ENCODE assay signal across 16 mouse cellular contexts in genomic region chr1:23966226-23966625, GRCm38 (mm10). TPM values are rescaled to one million over a fixed set of nuclear protein-coding genes. Genes with fewer than 3 reads are reported as not detected.
DNase-seq lines count a peak whose midpoint lies in the region; ATAC-seq and TF ChIP-seq lines count a peak whose summit lies in the region.
"Had no signal": no experiment of that assay in that cellular context is flagged by ENCODE, and none has a peak within 500 bp of the region (broad histone marks: within the 10 kb centered on the region; RNA-seq: fewer than 3 reads in every experiment).

No protein-coding gene starts in this region.

- intact Hi-C loops in left cerebral cortex, postnatal 10 days (cut with DNase I) = no loop called here

- TF ChIP-seq EP300 in heart, postnatal 0 days (IDR thresholded peaks at IDR 0.05; ENCODE audit: low read depth) = no peak
- no peak for TF ChIP-seq EP300 in stomach, postnatal 0 days (optimal IDR thresholded peaks at IDR 0.05)

- no peak overlapping the region for H3K4me2 ChIP-seq in heart, postnatal 0 days (ENCODE audit: low read depth, low read length)
- H3K4me2 ChIP-seq in liver, embryonic 12.5 days = no peak overlapping the region
- no peak overlapping the region for H3K4me2 ChIP-seq in stomach, postnatal 0 days (replicated peaks; ENCODE audit: low read depth)
- H3K4me2 ChIP-seq: limb, embryonic 13.5 days; neural tube, embryonic 12.5 days had no signal

- H3K9me3 ChIP-seq in heart, postnatal 0 days (replicated peaks; ENCODE audit: control insufficient read depth, low read length) = no peaks in the 10 kb centered on the region
- H3K9me3 ChIP-seq in liver, embryonic 12.5 days (replicated peaks) = no peaks in the 10 kb centered on the region
- 0 out of 2 replicates have a peak, but pooled peaks cover 2% of the 10 kb centered on the region for H3K9me3 ChIP-seq in stomach, postnatal 0 days (ENCODE audit: control insufficient read depth, low read length)
- H3K9me3 ChIP-seq: G1E; limb, embryonic 13.5 days had no signal

- no peak for TF ChIP-seq CTCF in heart, postnatal 0 days (IDR thresholded peaks at IDR 0.05; ENCODE audit: low read depth)
- no peak for TF ChIP-seq CTCF in bone marrow, adult 2 months (IDR thresholded peaks at IDR 0.05; ENCODE audit: control insufficient read depth, insufficient read depth, low read length)
- TF ChIP-seq CTCF in stomach, postnatal 0 days (IDR thresholded peaks at IDR 0.05; ENCODE audit: low read depth) = no peak

- 17% methylated on average over 1 of the region's 1 CpGs for WGBS in heart, postnatal 0 days
- 67% methylated on average over 1 of the region's 1 CpGs for WGBS in bone marrow, adult 2 months
- WGBS in liver, embryonic 12.5 days (ENCODE audit: insufficient replicate concordance) = 24% methylated on average over 1 of the region's 1 CpGs
- WGBS in stomach, postnatal 0 days = 59% methylated on average over 1 of the region's 1 CpGs

- H3K36me3 ChIP-seq in heart, postnatal 0 days (replicated peaks; ENCODE audit: control insufficient read depth, insufficient read depth, low read length) = no peaks in the 10 kb centered on the region
- no peaks in the 10 kb centered on the region for H3K36me3 ChIP-seq in liver, embryonic 12.5 days
- H3K36me3 ChIP-seq in stomach, postnatal 0 days (ENCODE audit: control insufficient read depth, insufficient read depth, low read length) = no peaks in the 10 kb centered on the region
- H3K36me3 ChIP-seq: G1E; limb, embryonic 13.5 days; neural tube, embryonic 12.5 days had no signal

- no peak overlapping the region for H3K9ac ChIP-seq in heart, postnatal 0 days (replicated peaks; ENCODE audit: low read depth, low read length)
- H3K9ac ChIP-seq in liver, embryonic 12.5 days = no peak overlapping the region
- no peak overlapping the region for H3K9ac ChIP-seq in stomach, postnatal 0 days (ENCODE audit: low read length)
- H3K9ac ChIP-seq: limb, embryonic 13.5 days; neural tube, embryonic 12.5 days had no signal

- peak; percentile 57; the same call in 1 of the 2 replicates for ATAC-seq in heart, postnatal 0 days (ENCODE audit: insufficient read depth, low read depth)
- peak; percentile 85 for ATAC-seq in liver, embryonic 12.5 days
- no peak for ATAC-seq in stomach, postnatal 0 days (ENCODE audit: low FRiP score, low TSS enrichment)

- no peaks in the 10 kb centered on the region for H3K27me3 ChIP-seq in heart, postnatal 0 days (ENCODE audit: control insufficient read depth, insufficient read depth, low read length)
- H3K27me3 ChIP-seq in liver, embryonic 12.5 days (replicated peaks) = no peaks in the 10 kb centered on the region
- H3K27me3 ChIP-seq in stomach, postnatal 0 days (ENCODE audit: control insufficient read depth, insufficient read depth, low read length) = no peaks in the 10 kb centered on the region
- H3K27me3 ChIP-seq: limb, embryonic 13.5 days; neural tube, embryonic 12.5 days had no signal

- TF ChIP-seq POLR2A in bone marrow, adult 2 months (IDR thresholded peaks at IDR 0.05; ENCODE audit: borderline replicate concordance, control insufficient read depth, low read depth, low read length) = no peak

- 0 out of 2 replicates have a peak, but pooled peaks cover 3% of the 10 kb centered on the region for H3K4me1 ChIP-seq in heart, postnatal 0 days (ENCODE audit: control insufficient read depth, insufficient read depth)
- H3K4me1 ChIP-seq in bone marrow, adult 2 months (ENCODE audit: control insufficient read depth, insufficient read depth, low read length) = peaks cover 2% of the 10 kb centered on the region; the same call in 1 of the 2 replicates
- H3K4me1 ChIP-seq in liver, embryonic 12.5 days = no peaks in the 10 kb centered on the region
- H3K4me1 ChIP-seq in stomach, postnatal 0 days (replicated peaks; ENCODE audit: control insufficient read depth, insufficient read depth) = no peaks in the 10 kb centered on the region
- H3K4me1 ChIP-seq: limb, embryonic 13.5 days; neural tube, embryonic 12.5 days had no signal

- no peak overlapping the region for H3K27ac ChIP-seq in heart, postnatal 0 days (ENCODE audit: low read depth)
- peak overlapping the region; percentile 81; the same call in 1 of the 2 replicates for H3K27ac ChIP-seq in bone marrow, adult 2 months (ENCODE audit: control insufficient read depth, insufficient read depth, low read depth, low read length, poor library complexity)
- H3K27ac ChIP-seq in liver, embryonic 12.5 days = no peak overlapping the region
- no peak overlapping the region for H3K27ac ChIP-seq in stomach, postnatal 0 days (replicated peaks)
- H3K27ac ChIP-seq: limb, embryonic 13.5 days; macrophage; neural tube, embryonic 12.5 days had no signal

- peak; percentile 24 for DNase-seq in heart, postnatal 0 days (ENCODE audit: low spot score)
- DNase-seq in heart, adult 9 months (ENCODE audit: low spot score in 2 of 2) = no peak
- peak; percentile 15 for DNase-seq in skeletal muscle tissue, adult 2 months (ENCODE audit: low read depth, low spot score)
- no peak for DNase-seq in left cerebral cortex, postnatal 10 days (ENCODE audit: extremely low spot score in 1 of 2, low spot score in 2 of 2)
- DNase-seq in stomach, postnatal 0 days (ENCODE audit: low spot score) = no peak
- DNase-seq in lung, postnatal 36 days = no peak
- DNase-seq: adrenal gland, postnatal 36 days; cerebellum, adult 11-12 months; kidney, adult 11 months; kidney, postnatal 36 days had no signal

- no peak overlapping the region for H3K4me3 ChIP-seq in heart, postnatal 0 days (ENCODE audit: low read depth, low read length)
- peak overlapping the region; percentile 38 for H3K4me3 ChIP-seq in bone marrow, adult 2 months (replicated peaks; ENCODE audit: control insufficient read depth, low read depth, low read length)
- no peak overlapping the region for H3K4me3 ChIP-seq in liver, embryonic 12.5 days
- H3K4me3 ChIP-seq in stomach, postnatal 0 days (ENCODE audit: low read depth, low read length) = no peak overlapping the region
- H3K4me3 ChIP-seq: limb, embryonic 13.5 days; neural tube, embryonic 12.5 days had no signal

RNA-seq across cellular contexts. Expression of gene Sdhaf4, which starts 39.2 kb away (rescaled TPM):
- 16.1 and 47.0 TPM in 2 replicates for total RNA-seq in heart, postnatal 0 days (2014; rRNA removed; ENCODE audit: low replicate concordance)
- 127 and 146 TPM in 2 replicates for polyA plus RNA-seq in heart, postnatal 0 days (2015; fragmentation: Nextera tagmentation; extraction: Ambion mirVana)
- polyA plus RNA-seq in bone marrow, adult 2 months (2011; ENCODE audit: insufficient read depth, insufficient read length, low replicate concordance, missing spikeins) = 10.6 and 13.6 TPM in 2 replicates
- polyA plus RNA-seq in liver, embryonic 12.5 days (2016; fragmentation: Nextera tagmentation; extraction: Ambion mirVana) = 46.4 and 50.7 TPM in 2 replicates
- 10 to 100 TPM; 47.7 to 51.4 TPM for total RNA-seq in left cerebral cortex, postnatal 10 days (2021)
- polyA plus RNA-seq in stomach, postnatal 0 days (2015; fragmentation: Nextera tagmentation; extraction: Ambion mirVana) = 69.9 and 72.8 TPM in 2 replicates

RNA-seq across cellular contexts. Expression of gene Smap1, which starts 44.1 kb away (rescaled TPM):
- 25.4 and 27.4 TPM in 2 replicates for total RNA-seq in heart, postnatal 0 days (2014; rRNA removed; ENCODE audit: low replicate concordance)
- polyA plus RNA-seq in heart, postnatal 0 days (2015; fragmentation: Nextera tagmentation; extraction: Ambion mirVana) = 23.0 and 27.8 TPM in 2 replicates
- polyA plus RNA-seq in bone marrow, adult 2 months (2011; ENCODE audit: insufficient read depth, insufficient read length, low replicate concordance, missing spikeins) = 60.5 and 107 TPM in 2 replicates
- 35.6 and 38.2 TPM in 2 replicates for polyA plus RNA-seq in liver, embryonic 12.5 days (2016; fragmentation: Nextera tagmentation; extraction: Ambion mirVana)
- 100 to 1,000 TPM; 223 to 237 TPM for total RNA-seq in left cerebral cortex, postnatal 10 days (2021)
- 42.9 and 44.9 TPM in 2 replicates for polyA plus RNA-seq in stomach, postnatal 0 days (2015; fragmentation: Nextera tagmentation; extraction: Ambion mirVana)

Comparison
In these comparisons a context has a peak if more than half of its experiments do, and no peak if none do; other contexts are left out.
1. DNase-seq: peak in heart, postnatal 0 days (single experiment) and skeletal muscle tissue, adult 2 months (single experiment); none in heart, adult 9 months (0 of 2), left cerebral cortex, postnatal 10 days (0 of 2), stomach, postnatal 0 days (single experiment) and lung, postnatal 36 days (single experiment).